Mouse (Mus musculus): ENCODE measurements around the gene Sgsm2.

- TF ChIP-seq CTCF (IDR thresholded peaks at IDR 0.05) (no peak), POLR2A (IDR thresholded peaks at IDR 0.05; ENCODE audit: insufficient read depth, low read depth, low read length) (no peak)
Measured at GRCm38 (mm10) chr11:74840739-74841138, 56.1 kb downstream of the Sgsm2 start.
